Mouse (Mus musculus) brown adipose tissue, adult 24 weeks (tissue): ENCODE data around the gene Rplp1. TPM values are rescaled to one million over a fixed set of nuclear protein-coding genes. Genes with fewer than 3 reads are reported as not detected.

Experiments
- H3K27ac ChIP-seq: fragments of 200-500 bp; replicated peaks from 2 replicates; pipeline ENCODE4 v1.5.1; 2012; ENCODE audit warnings: low read depth, mild to moderate bottlenecking, low read length
- H3K4me1 ChIP-seq: fragments of 200-500 bp; 2 replicates; pipeline ENCODE4 v1.6.1; 2012; ENCODE audit warnings: low read length, mixed read lengths; ENCODE audit not compliant: control insufficient read depth, insufficient read depth, insufficient read length
- H3K4me3 ChIP-seq: fragments of 200-500 bp; 2 replicates; pipeline ENCODE4 v1.5.1; 2012; ENCODE audit warnings: low read depth, mild to moderate bottlenecking, low read length, moderate library complexity; ENCODE audit not compliant: insufficient read depth
- polyA plus RNA-seq: library from polyadenylated mRNA; stranded (reverse); fragments of >200 nt; gene quantifications from 2 replicates; pipeline ENCODE4 v1.2.4, GENCODE M21; 2012; ENCODE audit not compliant: missing spikeins, insufficient read depth, insufficient read length

Rplp1 gene
- polyA plus RNA-seq, 1 experiment, result 1,277 TPM

- Histone ChIP-seq H3K4me3 (no peak overlapping the region), H3K27ac (no peak overlapping the region), H3K4me1 (no peaks in the 10 kb centered on the region)
Measured at GRCm38 (mm10) chr9:61902445-61902844, 11.9 kb downstream of the Rplp1 start.

DNA sequence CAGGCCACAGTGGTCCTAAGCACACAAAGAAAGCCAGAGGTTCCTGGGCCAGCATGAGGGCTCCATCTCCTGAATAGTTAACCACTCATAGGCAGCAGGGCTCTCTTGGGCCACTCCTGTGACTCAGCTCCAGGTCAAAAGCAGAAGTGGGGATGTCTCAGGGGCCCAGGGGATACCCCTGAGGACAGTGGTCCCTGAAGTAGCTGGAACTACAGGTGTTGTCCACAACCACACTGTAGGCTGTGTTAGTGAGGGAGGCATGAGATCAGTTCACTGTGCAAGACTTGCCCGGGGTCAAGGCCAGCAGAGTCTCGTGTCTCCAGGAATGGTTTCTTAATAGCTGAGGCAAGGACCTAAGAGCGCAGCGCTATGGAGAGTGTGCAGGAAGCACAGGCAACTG is 12.8 kb downstream of the Rplp1 start:
- Histone ChIP-seq H3K27ac (no peak overlapping the region), H3K4me1 (no peaks in the 10 kb centered on the region), H3K4me3 (no peak overlapping the region)

GRCm38 (mm10) chr9:61899804-61900203 is 14.5 kb downstream of the Rplp1 start:
- Histone ChIP-seq H3K4me1 (no peaks in the 10 kb centered on the region), H3K4me3 (0 out of 2 replicates have a peak overlapping the region, but pooled peaks have one; percentile 17), H3K27ac (no peak overlapping the region)

GRCm38 (mm10) chr9:61898401-61898800 is 15.9 kb downstream of the Rplp1 start:
- no peak overlapping the region for H3K27ac ChIP-seq
- no peaks in the 10 kb centered on the region for H3K4me1 ChIP-seq
- no peak overlapping the region for H3K4me3 ChIP-seq

GRCm38 (mm10) chr9:61895014-61895413 is 19.3 kb downstream of the Rplp1 start:
- H3K4me3 ChIP-seq, result no peak overlapping the region
- H3K4me1 ChIP-seq, result no peaks in the 10 kb centered on the region
- H3K27ac ChIP-seq, result no peak overlapping the region

DNA sequence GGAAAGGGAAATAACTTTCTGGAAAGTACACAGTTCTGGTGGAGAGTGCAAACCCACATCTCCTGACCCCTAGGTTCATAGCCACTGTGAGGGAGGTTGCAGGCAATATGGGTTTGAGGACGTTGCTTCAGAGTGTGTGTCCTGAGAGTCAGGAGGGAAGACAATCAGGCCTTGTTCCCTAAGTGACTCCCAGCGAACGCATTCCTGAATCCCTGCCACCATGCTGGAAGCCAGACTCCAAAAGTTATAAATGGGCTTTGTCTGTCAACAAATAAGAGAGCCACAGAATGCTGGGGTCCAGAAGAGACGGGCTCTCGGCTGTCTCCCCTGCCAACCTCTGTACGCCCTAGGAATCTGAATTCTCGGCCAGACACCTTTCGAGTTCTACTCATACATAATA is 24.5 kb downstream of the Rplp1 start:
- Histone ChIP-seq H3K4me3 (no peak overlapping the region), H3K27ac (no peak overlapping the region), H3K4me1 (no peaks in the 10 kb centered on the region)

DNA sequence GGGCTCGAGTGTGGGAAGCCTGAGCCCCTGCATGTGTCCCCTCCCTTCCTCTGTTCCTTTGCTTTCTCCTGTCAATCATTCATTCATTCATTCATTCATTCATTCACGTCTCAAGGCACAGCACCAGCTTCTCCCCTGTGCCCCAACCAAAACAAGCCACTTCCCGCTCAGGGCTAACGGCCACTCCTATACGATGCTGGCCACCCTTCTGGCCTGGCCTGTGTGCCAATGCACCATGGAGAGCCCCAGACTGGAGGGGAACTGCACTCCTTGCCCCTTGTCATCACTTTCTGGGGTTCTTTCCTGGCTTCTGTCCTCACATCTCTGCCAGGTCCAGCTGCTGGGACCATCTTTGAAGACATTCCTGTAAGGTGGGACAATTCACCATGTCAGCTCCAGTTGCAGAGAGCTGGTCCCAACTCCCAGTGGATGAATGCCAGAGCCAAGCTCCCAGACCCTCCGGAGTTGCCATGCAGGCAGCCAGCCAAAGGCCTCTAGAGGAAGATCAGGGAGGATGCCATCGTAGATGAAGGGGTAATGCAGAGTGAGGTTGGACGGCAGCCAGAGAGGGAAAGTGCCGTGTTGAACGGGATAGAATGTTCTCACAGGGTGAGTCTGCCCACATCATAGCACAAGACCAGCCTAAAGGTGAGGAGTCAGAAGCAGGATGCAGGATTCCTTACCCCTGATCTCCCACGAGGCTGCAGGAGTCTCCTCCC is 26.5 kb downstream of the Rplp1 start:
- H3K4me3 ChIP-seq, result no peak overlapping the region
- H3K27ac ChIP-seq, result no peak overlapping the region
- H3K4me1 ChIP-seq, result no peaks in the 10 kb centered on the region

DNA sequence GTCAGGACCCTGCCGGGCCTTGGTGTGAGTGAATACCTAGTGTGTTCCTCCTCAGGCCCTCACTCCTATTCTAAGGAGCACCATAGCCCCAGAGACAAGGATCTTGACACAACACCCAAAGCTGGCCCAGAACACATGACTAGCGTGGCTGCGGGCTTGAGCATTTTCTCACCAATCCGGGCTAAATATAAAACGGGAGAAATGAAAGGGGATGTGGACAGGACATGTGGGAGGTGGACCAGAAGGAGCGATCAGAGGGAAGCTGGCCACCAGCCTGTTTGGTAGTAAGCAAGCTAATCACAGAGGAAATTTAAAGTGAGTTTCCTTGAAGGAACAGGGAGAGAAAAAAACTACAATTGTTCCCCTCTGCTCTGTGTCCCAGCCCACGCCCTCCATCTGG is 28.4 kb downstream of the Rplp1 start:
- H3K4me1 ChIP-seq, result no peaks in the 10 kb centered on the region
- H3K27ac ChIP-seq, result no peak overlapping the region
- no peak overlapping the region for H3K4me3 ChIP-seq

DNA sequence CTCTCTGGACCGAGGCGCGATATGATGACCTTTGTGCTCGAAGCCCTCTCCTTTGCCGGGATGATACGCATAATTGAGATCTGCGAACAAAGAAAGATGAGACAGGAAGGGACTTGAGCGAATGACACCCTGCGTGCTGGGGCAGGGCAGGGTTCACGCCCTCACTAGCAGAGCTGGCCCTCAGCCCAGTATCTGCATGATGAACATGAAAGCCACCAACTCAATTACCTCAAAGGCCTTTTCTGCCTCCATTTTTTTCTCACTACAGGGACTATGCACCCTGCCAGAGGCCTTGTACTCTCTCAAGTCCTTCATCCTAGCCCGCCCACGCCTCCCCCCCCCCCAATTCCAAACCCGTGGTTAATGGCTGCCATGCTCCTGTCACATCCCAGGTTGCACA is 29.4 kb downstream of the Rplp1 start:
- no peak overlapping the region for H3K4me3 ChIP-seq
- no peak overlapping the region for H3K27ac ChIP-seq
- no peaks in the 10 kb centered on the region for H3K4me1 ChIP-seq

DNA sequence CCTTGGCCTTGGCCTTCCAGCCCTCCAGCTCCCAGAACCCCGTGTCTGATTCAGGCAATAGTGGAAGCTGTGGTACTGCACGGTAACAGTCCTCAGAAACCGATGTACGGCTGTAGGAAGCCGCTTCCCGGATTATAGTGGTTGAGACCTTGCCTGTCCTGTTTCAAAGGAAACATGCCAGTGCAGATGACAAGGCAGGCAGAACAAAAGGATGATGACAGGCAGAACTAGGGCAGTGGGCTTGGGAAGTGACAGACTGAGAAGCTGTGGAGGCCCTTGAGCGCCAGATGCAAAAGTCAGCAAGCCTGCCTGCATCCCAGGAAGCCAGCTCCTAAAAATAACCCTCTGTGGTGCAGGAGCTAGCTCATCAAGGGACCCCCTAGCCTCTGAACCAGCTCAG is 30.0 kb downstream of the Rplp1 start:
- no peaks in the 10 kb centered on the region for H3K4me1 ChIP-seq
- no peak overlapping the region for H3K27ac ChIP-seq
- no peak overlapping the region for H3K4me3 ChIP-seq

GRCm38 (mm10) chr9:61882179-61882578 is 32.2 kb downstream of the Rplp1 start:
- H3K27ac ChIP-seq, result no peak overlapping the region
- H3K4me1 ChIP-seq, result no peaks in the 10 kb centered on the region
- no peak overlapping the region for H3K4me3 ChIP-seq

- no peaks in the 10 kb centered on the region for H3K4me1 ChIP-seq
- no peak overlapping the region for H3K4me3 ChIP-seq
- no peak overlapping the region for H3K27ac ChIP-seq
Measured at GRCm38 (mm10) chr9:61878889-61879288, 35.5 kb downstream of the Rplp1 start.

- Histone ChIP-seq H3K27ac (no peak overlapping the region), H3K4me3 (no peak overlapping the region)
Measured at GRCm38 (mm10) chr9:61877373-61878112, 36.8 kb downstream of the Rplp1 start.

GRCm38 (mm10) chr9:61873325-61873724 is 41.0 kb downstream of the Rplp1 start:
- Histone ChIP-seq H3K27ac (no peak overlapping the region), H3K4me1 (no peaks in the 10 kb centered on the region), H3K4me3 (no peak overlapping the region)

More at GRCm38 (mm10) chr9:61877373-61878112, 36.8 kb downstream of the Rplp1 start:
- no peaks in the 10 kb centered on the region for H3K4me1 ChIP-seq

GRCm38 (mm10) chr9:61872246-61872941 is 41.9 kb downstream of the Rplp1 start:
- Histone ChIP-seq H3K4me3 (no peak overlapping the region), H3K27ac (no peak overlapping the region), H3K4me1 (no peaks in the 10 kb centered on the region)
